Comparison of ENCODE assay signal across 8 mouse cellular contexts in the genomic region with DNA sequence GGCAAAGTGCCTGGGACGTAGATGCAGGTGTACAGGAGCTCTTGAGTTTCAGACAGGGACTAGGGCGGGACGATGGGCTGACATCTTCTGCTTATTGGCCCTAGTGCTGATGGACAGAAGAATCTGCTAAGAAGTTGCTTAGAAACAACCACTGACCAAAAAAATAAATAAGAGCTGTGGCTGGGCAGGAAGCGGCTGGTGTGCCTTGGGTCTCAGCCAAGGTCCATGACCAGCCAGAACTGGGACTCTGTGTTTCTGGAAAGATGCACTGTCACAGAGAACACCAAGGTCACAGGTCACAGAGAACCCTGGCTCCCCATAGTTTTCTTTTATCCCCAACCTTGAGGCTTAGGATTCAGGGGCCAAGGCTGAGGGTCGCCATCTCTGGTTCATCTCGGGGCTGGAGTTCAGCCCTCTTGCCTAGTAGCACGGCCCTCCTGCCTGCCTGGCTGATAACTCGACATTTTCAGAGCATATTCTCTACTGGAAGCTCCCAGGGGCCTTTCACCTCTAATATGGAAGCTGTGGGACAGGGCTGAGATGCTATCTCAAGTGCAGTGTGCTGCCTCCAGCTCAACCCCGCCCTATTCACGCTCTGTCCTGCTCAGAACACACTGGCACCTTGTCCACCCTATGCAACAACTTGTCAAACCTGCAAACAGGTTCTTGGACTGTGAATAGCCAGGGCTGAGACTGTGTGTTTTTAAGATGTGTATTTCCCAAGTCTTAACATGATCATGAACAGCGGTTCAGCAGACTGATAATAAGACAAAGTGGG. TPM values are rescaled to one million over a fixed set of nuclear protein-coding genes. Genes with fewer than 3 reads are reported as not detected.
DNase-seq lines count a peak whose midpoint lies in the region; ATAC-seq and TF ChIP-seq lines count a peak whose summit lies in the region.

No protein-coding gene starts in this region.

- no peak for TF ChIP-seq CTCF in forebrain, postnatal 0 days (IDR thresholded peaks at IDR 0.05; ENCODE audit: low read depth)
- no peak for TF ChIP-seq CTCF in left cerebral cortex, adult 2 months (IDR thresholded peaks at IDR 0.05)

- intact Hi-C loops in heart, postnatal 36 days (cut with DNase I), result no loop called here
- intact Hi-C loops in left cerebral cortex, adult 2 months (cut with DNase I), result no loop called here

- H3K4me1 ChIP-seq in forebrain, postnatal 0 days (ENCODE audit: insufficient read depth), result no peaks in the 10 kb centered on the region
- no peaks in the 10 kb centered on the region for H3K4me1 ChIP-seq in hindbrain, embryonic 13.5 days (replicated peaks)
- no peaks in the 10 kb centered on the region for H3K4me1 ChIP-seq in forebrain, embryonic 14.5 days (ENCODE audit: control insufficient read depth, insufficient read depth, low read length)

- ATAC-seq in forebrain, postnatal 0 days, result no peak
- ATAC-seq in hindbrain, embryonic 13.5 days (ENCODE audit: low FRiP score), result no peak
- no peak for ATAC-seq in forebrain, embryonic 14.5 days

- no peaks in the 10 kb centered on the region for H3K27me3 ChIP-seq in forebrain, postnatal 0 days (ENCODE audit: insufficient read depth, low read length)
- H3K27me3 ChIP-seq in hindbrain, embryonic 13.5 days, result no peaks in the 10 kb centered on the region
- H3K27me3 ChIP-seq in forebrain, embryonic 14.5 days (replicated peaks; ENCODE audit: control insufficient read depth, insufficient read depth, low read length), result no peaks in the 10 kb centered on the region

- peaks cover 27% of the 10 kb centered on the region for H3K36me3 ChIP-seq in forebrain, postnatal 0 days (ENCODE audit: insufficient read depth)
- H3K36me3 ChIP-seq in hindbrain, embryonic 13.5 days, result peaks cover 37% of the 10 kb centered on the region
- H3K36me3 ChIP-seq in forebrain, embryonic 14.5 days (ENCODE audit: control insufficient read depth, insufficient read depth, low read length), result peaks cover 14% of the 10 kb centered on the region; the same call in 1 of the 2 replicates

- H3K27ac ChIP-seq in forebrain, postnatal 0 days (ENCODE audit: low read depth, low read length), result no peak overlapping the region
- H3K27ac ChIP-seq in hindbrain, embryonic 13.5 days, result no peak overlapping the region
- H3K27ac ChIP-seq in left cerebral cortex, adult 2 months, result no peak overlapping the region
- H3K27ac ChIP-seq in forebrain, embryonic 14.5 days (ENCODE audit: low read depth, low read length), result no peak overlapping the region

- 83% methylated on average over 11 of the region's 11 CpGs for WGBS in forebrain, postnatal 0 days
- 85% methylated on average over 11 of the region's 11 CpGs for WGBS in hindbrain, embryonic 13.5 days
- 86% methylated on average over 11 of the region's 11 CpGs for WGBS in forebrain, embryonic 14.5 days

- no peak overlapping the region for H3K9ac ChIP-seq in forebrain, postnatal 0 days
- no peak overlapping the region for H3K9ac ChIP-seq in hindbrain, embryonic 13.5 days
- no peak overlapping the region for H3K9ac ChIP-seq in forebrain, embryonic 14.5 days (ENCODE audit: low read length)

- H3K9me3 ChIP-seq in forebrain, postnatal 0 days (ENCODE audit: low read length), result no peaks in the 10 kb centered on the region
- H3K9me3 ChIP-seq in hindbrain, embryonic 13.5 days, result no peaks in the 10 kb centered on the region
- H3K9me3 ChIP-seq in forebrain, embryonic 14.5 days (replicated peaks; ENCODE audit: control insufficient read depth, low read length), result no peaks in the 10 kb centered on the region

- DNase-seq in R1 (ENCODE audit: low read depth, low spot score), result peak; percentile 20
- peak; percentile 8 for DNase-seq in brain, adult 2 months (ENCODE audit: low read depth, low spot score)
- peak; percentile 47 to 62 for DNase-seq in heart, postnatal 36 days
- DNase-seq in lung, postnatal 14 days, result peak; percentile 71
- DNase-seq in forebrain, postnatal 0 days, result no peak
- no peak for DNase-seq in left cerebral cortex, adult 2 months (ENCODE audit: extremely low spot score in 1 of 2, low spot score in 2 of 2)
- no peak for DNase-seq in forebrain, embryonic 14.5 days (ENCODE audit: low spot score)

- H3K4me2 ChIP-seq in forebrain, postnatal 0 days (ENCODE audit: low read depth), result no peak overlapping the region
- no peak overlapping the region for H3K4me2 ChIP-seq in hindbrain, embryonic 13.5 days
- H3K4me2 ChIP-seq in forebrain, embryonic 14.5 days (ENCODE audit: low read length), result no peak overlapping the region

- H3K4me3 ChIP-seq in forebrain, postnatal 0 days (ENCODE audit: low read depth, low read length), result no peak overlapping the region
- no peak overlapping the region for H3K4me3 ChIP-seq in hindbrain, embryonic 13.5 days
- no peak overlapping the region for H3K4me3 ChIP-seq in left cerebral cortex, adult 2 months
- no peak overlapping the region for H3K4me3 ChIP-seq in forebrain, embryonic 14.5 days (ENCODE audit: low read depth, low read length)

RNA-seq across cellular contexts. Expression of a gene that starts 6.4 kb away (rescaled TPM):
- total RNA-seq in heart, postnatal 36 days (2021), result 10 to 100 TPM; 59.4 to 60.0 TPM
- total RNA-seq in forebrain, postnatal 0 days (2014; rRNA removed), result 3.3 and 4.8 TPM in 2 replicates
- polyA plus RNA-seq in forebrain, postnatal 0 days (2015; fragmentation: Nextera tagmentation; extraction: Ambion mirVana), result 8.3 and 8.7 TPM in 2 replicates
- 12.9 and 13.4 TPM in 2 replicates for polyA plus RNA-seq in hindbrain, embryonic 13.5 days (2015; fragmentation: Nextera tagmentation; extraction: Ambion mirVana)
- total RNA-seq in left cerebral cortex, adult 2 months (2021), result 10 to 100 TPM in 1 of 2 experiments, 1 to 10 TPM in 1; 9.2 to 11.3 TPM
- polyA plus RNA-seq in forebrain, embryonic 14.5 days (2014; fragmentation: Nextera tagmentation; extraction: Ambion mirVana), result 6.6 and 9.0 TPM in 2 replicates

RNA-seq across cellular contexts. Expression of a gene that starts 27.1 kb away (rescaled TPM):
- total RNA-seq in heart, postnatal 36 days (2021), result 10 to 100 TPM; 42.9 to 46.2 TPM
- total RNA-seq in forebrain, postnatal 0 days (2014; rRNA removed), result 40.2 and 52.6 TPM in 2 replicates
- polyA plus RNA-seq in forebrain, postnatal 0 days (2015; fragmentation: Nextera tagmentation; extraction: Ambion mirVana), result 36.5 and 41.2 TPM in 2 replicates
- polyA plus RNA-seq in hindbrain, embryonic 13.5 days (2015; fragmentation: Nextera tagmentation; extraction: Ambion mirVana), result 41.0 and 44.9 TPM in 2 replicates
- total RNA-seq in left cerebral cortex, adult 2 months (2021), result 10 to 100 TPM; 43.5 to 43.8 TPM
- 46.6 and 50.7 TPM in 2 replicates for polyA plus RNA-seq in forebrain, embryonic 14.5 days (2014; fragmentation: Nextera tagmentation; extraction: Ambion mirVana)

RNA-seq across cellular contexts. Expression of a gene that starts 45.2 kb away (rescaled TPM):
- total RNA-seq in heart, postnatal 36 days (2021), result 10 to 100 TPM; 62.2 to 67.6 TPM
- 0.81 and 1.8 TPM in 2 replicates for total RNA-seq in forebrain, postnatal 0 days (2014; rRNA removed)
- 0.67 and 2.0 TPM in 2 replicates for polyA plus RNA-seq in forebrain, postnatal 0 days (2015; fragmentation: Nextera tagmentation; extraction: Ambion mirVana)
- polyA plus RNA-seq in hindbrain, embryonic 13.5 days (2015; fragmentation: Nextera tagmentation; extraction: Ambion mirVana), result 0.98 and 1.0 TPM in 2 replicates
- 1 to 10 TPM; 6.8 to 7.7 TPM for total RNA-seq in left cerebral cortex, adult 2 months (2021)
- 0.13 and 0.72 TPM in 2 replicates for polyA plus RNA-seq in forebrain, embryonic 14.5 days (2014; fragmentation: Nextera tagmentation; extraction: Ambion mirVana)

Comparison
In these comparisons a context has a peak if more than half of its experiments do, and no peak if none do; other contexts are left out.
1. DNase-seq: peak in R1 (single experiment), brain, adult 2 months (single experiment), heart, postnatal 36 days (2 of 2) and lung, postnatal 14 days (single experiment); none in forebrain, postnatal 0 days (single experiment), left cerebral cortex, adult 2 months (0 of 2) and forebrain, embryonic 14.5 days (single experiment).
2. RNA of a gene that starts 6.4 kb away (total RNA-seq): 59.4 to 60.0 TPM in heart, postnatal 36 days; 9.2 to 11.3 TPM in left cerebral cortex, adult 2 months and 3.3 to 4.8 TPM in forebrain, postnatal 0 days; every median in the first group is over 4 times any median in the second.
3. RNA of a gene that starts 45.2 kb away (total RNA-seq): 62.2 to 67.6 TPM in heart, postnatal 36 days; 6.8 to 7.7 TPM in left cerebral cortex, adult 2 months and 0.81 to 1.8 TPM in forebrain, postnatal 0 days; every median in the first group is over 4 times any median in the second.